Mouse (Mus musculus) hindbrain, embryonic 14.5 days (tissue): ENCODE data around the gene Adam6a. TPM values are rescaled to one million over a fixed set of nuclear protein-coding genes. Genes with fewer than 3 reads are reported as not detected.
"Not testable (repeated sequence)": the region's sequence is repeated elsewhere in the genome, so short reads cannot be mapped to it uniquely, and the experiment has no call there.

Experiments
- ATAC-seq: fragments of 200-750 bp; cut with Nextera tagmentation; 2 replicates; pipeline ENCODE4 v1.8.0; 2017; ENCODE audit warnings: moderate number of reproducible peaks, mild to moderate bottlenecking, moderate TSS enrichment, moderate library complexity; ENCODE audit not compliant: low FRiP score
- DNase-seq: peaks from one replicate; pipeline ENCODE4 v3.0.0-alpha.2; 2015; ENCODE audit warnings: low spot score
- H3K27ac ChIP-seq: fragments of 300-500 bp; sonication (generic); 2 replicates; pipeline ENCODE4 v1.5.1; 2014; ENCODE audit warnings: mild to moderate bottlenecking, moderate library complexity
- H3K27me3 ChIP-seq: fragments of 300-500 bp; sonication (generic); 2 replicates; pipeline ENCODE4 v1.6.1; 2014; ENCODE audit warnings: mild to moderate bottlenecking, low read length, mixed read lengths; ENCODE audit not compliant: control insufficient read depth, insufficient read depth
- H3K36me3 ChIP-seq: fragments of 300-500 bp; sonication (generic); replicated peaks from 2 replicates; pipeline ENCODE4 v1.6.1; 2014; ENCODE audit not compliant: control insufficient read depth, insufficient read depth
- H3K4me1 ChIP-seq: fragments of 300-500 bp; sonication (generic); replicated peaks from 2 replicates; pipeline ENCODE4 v1.6.1; 2014; ENCODE audit warnings: antibody characterized with exemption, low read length, mixed read lengths; ENCODE audit not compliant: control insufficient read depth, insufficient read depth
- H3K4me2 ChIP-seq: fragments of 300-500 bp; sonication (generic); replicated peaks from 2 replicates; pipeline ENCODE4 v1.6.1; 2014; ENCODE audit warnings: mild to moderate bottlenecking, moderate library complexity
- H3K4me3 ChIP-seq: fragments of 300-500 bp; sonication (generic); replicated peaks from 2 replicates; pipeline ENCODE4 v1.5.1; 2014; ENCODE audit warnings: mild to moderate bottlenecking, low read length
- H3K9ac ChIP-seq: fragments of 300-500 bp; sonication (generic); 2 replicates; pipeline ENCODE4 v1.6.1; 2014
- H3K9me3 ChIP-seq: fragments of 300-500 bp; sonication (generic); 2 replicates; pipeline ENCODE4 v1.6.1; 2016; ENCODE audit warnings: low read length; ENCODE audit not compliant: control insufficient read depth
- WGBS: fragments of 180-500 bp; shearing (Covaris S2); extraction: QIAGEN DNeasy Blood & Tissue Kit; methylation state at CpG from one replicate; pipeline ENCODE4 v1.1.7; 2014; 5-methylcytosine and 5-hydroxymethylcytosine counted together
- polyA plus RNA-seq: library from polyadenylated mRNA; unstranded; fragments of >200 nt; fragmentation: Nextera tagmentation; extraction: Ambion mirVana; gene quantifications from 2 replicates; pipeline ENCODE4 v1.2.1, GENCODE M21; 2014

Gene Adam6a
- polyA plus RNA-seq = not detected in 2 replicates

DNA sequence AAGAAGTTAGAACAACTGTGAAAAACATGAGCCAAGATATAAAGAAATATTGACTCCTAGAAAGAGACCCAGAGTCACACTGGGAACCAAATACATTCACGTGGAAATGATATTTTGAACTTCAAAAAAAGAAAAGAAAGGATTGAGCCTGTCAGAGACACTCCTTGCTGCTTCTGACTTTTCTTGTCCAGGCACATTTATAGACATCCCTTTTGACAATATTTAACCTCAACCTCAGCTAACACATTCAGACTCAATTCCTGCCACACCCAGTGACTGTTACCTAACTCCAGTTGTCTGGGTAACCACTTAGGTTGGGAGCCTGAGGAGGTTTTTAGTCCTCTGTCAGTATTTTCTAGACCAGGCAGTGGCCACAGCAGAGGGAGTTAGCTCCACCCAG is at the start of gene Adam6a:
Adam6a (plus strand) TSS at position 301 of the 400 bp plus-strand sequence.
- H3K4me2 ChIP-seq, ATAC-seq, H3K4me1 ChIP-seq, H3K27me3 ChIP-seq, H3K27ac ChIP-seq, H3K9ac ChIP-seq, H3K9me3 ChIP-seq, DNase-seq, H3K4me3 ChIP-seq, H3K36me3 ChIP-seq: not testable (repeated sequence)
- 100% methylated on average over 1 of the region's 1 CpGs for WGBS

DNA sequence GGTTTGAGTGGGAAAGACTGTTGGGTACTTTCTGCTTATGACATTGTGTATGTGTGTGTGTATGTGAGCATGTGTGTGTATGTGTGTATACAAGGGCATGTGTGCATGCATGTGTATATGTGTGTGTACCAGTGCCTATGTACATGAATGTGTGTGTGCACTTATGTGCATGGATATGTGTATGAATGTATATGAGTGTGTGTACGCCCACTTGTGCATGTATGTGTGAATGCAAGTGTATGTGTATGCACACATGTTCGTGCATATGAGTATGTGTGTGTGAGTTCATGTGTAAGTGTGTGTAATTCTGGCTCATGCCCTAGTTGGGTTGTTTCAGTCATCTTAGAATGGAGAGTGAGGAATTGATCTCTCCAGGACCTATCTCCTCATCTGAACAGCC is 17.8 kb upstream of the Adam6a start:
- Histone ChIP-seq H3K4me3 (no peak overlapping the region), H3K36me3 (no peaks in the 10 kb centered on the region), H3K27me3 (no peaks in the 10 kb centered on the region), H3K4me2 (no peak overlapping the region), H3K4me1 (no peaks in the 10 kb centered on the region), H3K27ac (no peak overlapping the region), H3K9ac (no peak overlapping the region), H3K9me3 (peaks cover 10% of the 10 kb centered on the region; the same call in 1 of the 2 replicates)
- ATAC-seq (no peak), DNase-seq (no peak)
- 77% methylated on average over 2 of the region's 2 CpGs for WGBS

GRCm38 (mm10) chr12:113578241-113578640 is 34.5 kb downstream of the Adam6a start:
- Histone ChIP-seq H3K9me3 (peaks cover 11% of the 10 kb centered on the region), H3K4me2 (no peak overlapping the region), H3K4me3 (no peak overlapping the region), H3K27me3 (no peaks in the 10 kb centered on the region), H3K9ac (no peak overlapping the region), H3K36me3 (no peaks in the 10 kb centered on the region), H3K4me1 (no peaks in the 10 kb centered on the region), H3K27ac (no peak overlapping the region)
- no peak for DNase-seq
- no peak for ATAC-seq
- 60% methylated on average over 6 of the region's 6 CpGs for WGBS

- Histone ChIP-seq H3K27ac (no peak overlapping the region), H3K4me1 (no peaks in the 10 kb centered on the region), H3K27me3 (no peaks in the 10 kb centered on the region), H3K4me2 (no peak overlapping the region), H3K9me3 (peaks cover 6% of the 10 kb centered on the region; the same call in 1 of the 2 replicates), H3K4me3 (no peak overlapping the region), H3K9ac (no peak overlapping the region), H3K36me3 (no peaks in the 10 kb centered on the region)
- DNase-seq (no peak), ATAC-seq (no peak)
- 76% methylated on average over 1 of the region's 1 CpGs for WGBS
Measured at GRCm38 (mm10) chr12:113588001-113588400, 44.3 kb downstream of the Adam6a start.

Other genes with a start within 250 kb of the Adam6a start
- gene Adam6b, start 54.4 kb upstream of the Adam6a start, polyA plus RNA-seq = not detected in 2 replicates